In genomic region chr8:123729786-123730411, GRCm38 (mm10) we compare ENCODE assay signal across 9 mouse cellular contexts.
DNase-seq lines count a peak whose midpoint lies in the region; ATAC-seq and TF ChIP-seq lines count a peak whose summit lies in the region.
"Had no signal": no experiment of that assay in that cellular context is flagged by ENCODE, and none has a peak within 500 bp of the region (broad histone marks: within the 10 kb centered on the region; RNA-seq: fewer than 3 reads in every experiment).

No protein-coding gene starts in this region.

- no peaks in the 10 kb centered on the region for H3K36me3 ChIP-seq in embryonic facial prominence, embryonic 11.5 days (replicated peaks; ENCODE audit: control insufficient read depth, insufficient read depth, low read depth, low read length)
- H3K36me3 ChIP-seq in embryonic facial prominence, embryonic 10.5 days (replicated peaks): no peaks in the 10 kb centered on the region
- no peaks in the 10 kb centered on the region for H3K36me3 ChIP-seq in lung, embryonic 14.5 days (ENCODE audit: insufficient read depth)
- no peaks in the 10 kb centered on the region for H3K36me3 ChIP-seq in neural tube, embryonic 14.5 days (ENCODE audit: control insufficient read depth, insufficient read depth, low read length)

- 0 out of 2 replicates have a peak overlapping the region, but pooled peaks have one; percentile 9 for H3K9ac ChIP-seq in embryonic facial prominence, embryonic 11.5 days (replicated peaks; ENCODE audit: low read length)
- H3K9ac ChIP-seq in lung, embryonic 14.5 days: no peak overlapping the region
- peak overlapping the region; percentile 21; the same call in 1 of the 2 replicates for H3K9ac ChIP-seq in neural tube, embryonic 14.5 days (replicated peaks; ENCODE audit: low read depth, low read length)

- no peak for DNase-seq in embryonic facial prominence, embryonic 11.5 days (ENCODE audit: low spot score)
- no peak for DNase-seq in embryonic facial prominence, embryonic 10.5 days (ENCODE audit: low spot score)
- DNase-seq in lung, embryonic 14.5 days: peak; percentile 64
- no peak for DNase-seq in lung, postnatal 36 days
- peak; percentile 35 for DNase-seq in heart, postnatal 4 days
- DNase-seq in natural killer cell, adult 2 months (ENCODE audit: low spot score in 2 of 2): no peak
- no peak for DNase-seq in ovary, postnatal 36 days (ENCODE audit: low spot score)

- no peak overlapping the region for H3K4me3 ChIP-seq in embryonic facial prominence, embryonic 11.5 days (ENCODE audit: low read depth, low read length)
- H3K4me3 ChIP-seq in embryonic facial prominence, embryonic 10.5 days: no peak overlapping the region
- no peak overlapping the region for H3K4me3 ChIP-seq in lung, embryonic 14.5 days (ENCODE audit: low read depth, low read length)
- no peak overlapping the region for H3K4me3 ChIP-seq in neural tube, embryonic 14.5 days (ENCODE audit: low read depth, low read length)
- H3K4me3 ChIP-seq: megakaryocyte, embryonic 14.5 days had no signal

- H3K4me2 ChIP-seq in embryonic facial prominence, embryonic 11.5 days (ENCODE audit: low read depth, low read length): no peak overlapping the region
- peak overlapping the region; percentile 37; the same call in 1 of the 2 replicates for H3K4me2 ChIP-seq in lung, embryonic 14.5 days
- H3K4me2 ChIP-seq in neural tube, embryonic 14.5 days (ENCODE audit: low read depth, low read length): peak overlapping the region; percentile 23; the same call in 1 of the 2 replicates

- no peak for ATAC-seq in embryonic facial prominence, embryonic 11.5 days (replicated peaks; ENCODE audit: insufficient number of reproducible peaks, low FRiP score, low TSS enrichment, low read depth)
- no peak; the same call in 1 of the 2 replicates for ATAC-seq in lung, embryonic 14.5 days (ENCODE audit: insufficient read depth)
- ATAC-seq in neural tube, embryonic 14.5 days (ENCODE audit: low read depth): peak; percentile 41; the same call in 1 of the 2 replicates

- no peak for TF ChIP-seq CTCF in lung, embryonic 14.5 days (IDR thresholded peaks at IDR 0.05; ENCODE audit: low read depth)

- peaks cover 2% of the 10 kb centered on the region for H3K4me1 ChIP-seq in embryonic facial prominence, embryonic 11.5 days (ENCODE audit: control insufficient read depth, insufficient read depth, low read length)
- peaks cover 23% of the 10 kb centered on the region for H3K4me1 ChIP-seq in embryonic facial prominence, embryonic 10.5 days
- H3K4me1 ChIP-seq in lung, embryonic 14.5 days (ENCODE audit: insufficient read depth): peaks cover 10% of the 10 kb centered on the region
- H3K4me1 ChIP-seq in neural tube, embryonic 14.5 days (ENCODE audit: control insufficient read depth, insufficient read depth, low read length): peaks cover 22% of the 10 kb centered on the region
- H3K4me1 ChIP-seq: megakaryocyte, embryonic 14.5 days had no signal

- 51% methylated on average over 13 of the region's 13 CpGs for WGBS in embryonic facial prominence, embryonic 11.5 days
- 51% methylated on average over 13 of the region's 13 CpGs for WGBS in embryonic facial prominence, embryonic 10.5 days
- WGBS in lung, embryonic 14.5 days: 26% methylated on average over 13 of the region's 13 CpGs
- 50% methylated on average over 13 of the region's 13 CpGs for WGBS in neural tube, embryonic 14.5 days

- no peaks in the 10 kb centered on the region; the same call in 1 of the 2 replicates for H3K27me3 ChIP-seq in embryonic facial prominence, embryonic 11.5 days (ENCODE audit: control insufficient read depth, insufficient read depth, low read length)
- peaks cover 46% of the 10 kb centered on the region for H3K27me3 ChIP-seq in embryonic facial prominence, embryonic 10.5 days (replicated peaks; ENCODE audit: low read depth, poor library complexity, severe bottlenecking)
- H3K27me3 ChIP-seq in lung, embryonic 14.5 days (ENCODE audit: insufficient read depth, low read length): no peaks in the 10 kb centered on the region
- H3K27me3 ChIP-seq in neural tube, embryonic 14.5 days (ENCODE audit: control insufficient read depth, insufficient read depth, low read length): no peaks in the 10 kb centered on the region

- no peaks in the 10 kb centered on the region for H3K9me3 ChIP-seq in embryonic facial prominence, embryonic 11.5 days (replicated peaks; ENCODE audit: control insufficient read depth, low read length)
- H3K9me3 ChIP-seq in embryonic facial prominence, embryonic 10.5 days: no peaks in the 10 kb centered on the region
- H3K9me3 ChIP-seq in lung, embryonic 14.5 days (ENCODE audit: low read depth, low read length): no peaks in the 10 kb centered on the region
- H3K9me3 ChIP-seq in neural tube, embryonic 14.5 days (ENCODE audit: control insufficient read depth, low read length): no peaks in the 10 kb centered on the region
- H3K9me3 ChIP-seq: megakaryocyte, embryonic 14.5 days had no signal

- no peak overlapping the region for H3K27ac ChIP-seq in embryonic facial prominence, embryonic 11.5 days (replicated peaks; ENCODE audit: low read depth, low read length)
- no peak overlapping the region for H3K27ac ChIP-seq in embryonic facial prominence, embryonic 10.5 days (replicated peaks)
- H3K27ac ChIP-seq in lung, embryonic 14.5 days (ENCODE audit: low read depth): peak overlapping the region; percentile 51; the same call in 1 of the 2 replicates
- H3K27ac ChIP-seq in neural tube, embryonic 14.5 days (ENCODE audit: low read depth, low read length): peak overlapping the region; percentile 62; the same call in 1 of the 2 replicates

Comparison
In these comparisons a context has a peak if more than half of its experiments do, and no peak if none do; other contexts are left out.
1. DNase-seq: peak in lung, embryonic 14.5 days (single experiment) and heart, postnatal 4 days (single experiment); none in embryonic facial prominence, embryonic 11.5 days (single experiment), embryonic facial prominence, embryonic 10.5 days (single experiment), lung, postnatal 36 days (single experiment), natural killer cell, adult 2 months (0 of 2) and ovary, postnatal 36 days (single experiment).
2. H3K27ac ChIP-seq: peak in lung, embryonic 14.5 days (single experiment) and neural tube, embryonic 14.5 days (single experiment); none in embryonic facial prominence, embryonic 11.5 days (single experiment) and embryonic facial prominence, embryonic 10.5 days (single experiment).